Mouse (Mus musculus): ENCODE results near the gene Ncmap.

DNA sequence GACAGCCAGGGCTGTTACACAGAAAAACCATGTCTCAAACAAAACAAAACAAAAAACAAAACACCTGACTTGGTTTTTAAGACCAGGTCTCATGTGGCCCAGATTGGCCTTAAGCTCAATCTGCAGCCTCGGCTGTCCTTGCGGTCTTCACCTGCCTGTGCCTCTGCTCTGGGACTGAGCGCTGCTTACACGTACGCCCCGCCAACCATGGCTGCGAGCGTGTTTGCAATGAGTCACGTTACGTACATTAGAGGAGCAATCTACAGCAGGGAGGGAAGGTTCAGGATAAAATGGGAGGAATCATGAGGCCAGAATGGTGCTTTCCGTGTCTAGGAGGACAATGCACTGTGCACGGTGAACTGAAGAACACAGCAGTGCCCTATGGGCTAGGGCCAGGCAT, 36.3 kb downstream of the Ncmap start:
- TF ChIP-seq POLR2A (IDR thresholded peaks at IDR 0.05; ENCODE audit: control insufficient read depth, low read depth, low read length) (no peak), CTCF (IDR thresholded peaks at IDR 0.05; ENCODE audit: control insufficient read depth, insufficient read depth, insufficient replicate concordance, low read depth, low read length) (no peak)
